Mouse (Mus musculus) lung, embryonic 14.5 days (tissue): ENCODE results near the gene Nfkb1. TPM values are rescaled to one million over a fixed set of nuclear protein-coding genes. Genes with fewer than 3 reads are reported as not detected.

ENCODE experiments used
- ATAC-seq: fragments of 200-750 bp; cut with Nextera tagmentation; 2 replicates; pipeline ENCODE4 v1.8.0; 2017; ENCODE audit warnings: mild to moderate bottlenecking, moderate TSS enrichment, moderate library complexity; ENCODE audit not compliant: insufficient read depth
- DNase-seq: peaks from one replicate; pipeline ENCODE4 v3.0.0-alpha.2; 2015
- H3K27ac ChIP-seq: fragments of 300-500 bp; sonication (generic); 2 replicates; pipeline ENCODE4 v1.5.1; 2014; ENCODE audit warnings: low read depth, mild to moderate bottlenecking, moderate library complexity
- H3K27me3 ChIP-seq: fragments of 300-500 bp; sonication (generic); 2 replicates; pipeline ENCODE4 v1.6.1; 2014; ENCODE audit warnings: low read length, control low read depth; ENCODE audit not compliant: insufficient read depth
- H3K36me3 ChIP-seq: fragments of 300-500 bp; sonication (generic); 2 replicates; pipeline ENCODE4 v1.6.1; 2014; ENCODE audit warnings: control low read depth; ENCODE audit not compliant: insufficient read depth
- H3K4me1 ChIP-seq: fragments of 300-500 bp; sonication (generic); 2 replicates; pipeline ENCODE4 v1.6.1; 2014; ENCODE audit warnings: antibody characterized with exemption, control low read depth; ENCODE audit not compliant: insufficient read depth
- H3K4me2 ChIP-seq: fragments of 300-500 bp; sonication (generic); 2 replicates; pipeline ENCODE4 v1.6.1; 2014; ENCODE audit warnings: mild to moderate bottlenecking
- H3K4me3 ChIP-seq: fragments of 300-500 bp; sonication (generic); 2 replicates; pipeline ENCODE4 v1.5.1; 2014; ENCODE audit warnings: low read depth, low read length
- H3K9ac ChIP-seq: fragments of 300-500 bp; sonication (generic); 2 replicates; pipeline ENCODE4 v1.6.1; 2014
- H3K9me3 ChIP-seq: fragments of 300-500 bp; sonication (generic); 2 replicates; pipeline ENCODE4 v1.6.1; 2016; ENCODE audit warnings: low read depth, low read length, control low read depth
- CTCF ChIP-seq: IDR thresholded peaks from 2 replicates; pipeline ENCODE4 v1.5.1; 2016; ENCODE audit warnings: antibody characterized with exemption, low read depth
- WGBS: fragments of 180-500 bp; shearing (Covaris S2); extraction: QIAGEN DNeasy Blood & Tissue Kit; methylation state at CpG from one replicate; pipeline ENCODE4 v1.1.7; 2014; 5-methylcytosine and 5-hydroxymethylcytosine counted together
- polyA plus RNA-seq: library from polyadenylated mRNA; unstranded; fragments of >200 nt; fragmentation: Nextera tagmentation; extraction: Ambion mirVana; gene quantifications from 2 replicates; pipeline ENCODE4 v1.2.1, GENCODE M21; 2014

Nfkb1 gene
- polyA plus RNA-seq, 1 experiment from 2014 or later, result 34.8 TPM

- no peak overlapping the region for H3K4me2 ChIP-seq
- no peaks in the 10 kb centered on the region for H3K27me3 ChIP-seq
- no peaks in the 10 kb centered on the region for H3K4me1 ChIP-seq
- 60% methylated on average over 4 of the region's 4 CpGs for WGBS
- H3K27ac ChIP-seq, result no peak overlapping the region
- no peak overlapping the region for H3K9ac ChIP-seq
- H3K9me3 ChIP-seq, result no peaks in the 10 kb centered on the region
- DNase-seq (no peak), ATAC-seq (no peak)
- no peak overlapping the region for H3K4me3 ChIP-seq
- no peak for TF ChIP-seq CTCF
- peaks cover 83% of the 10 kb centered on the region for H3K36me3 ChIP-seq
Observed at GRCm38 (mm10) chr3:135590471-135590870, 100.9 kb downstream of the Nfkb1 start.

DNA sequence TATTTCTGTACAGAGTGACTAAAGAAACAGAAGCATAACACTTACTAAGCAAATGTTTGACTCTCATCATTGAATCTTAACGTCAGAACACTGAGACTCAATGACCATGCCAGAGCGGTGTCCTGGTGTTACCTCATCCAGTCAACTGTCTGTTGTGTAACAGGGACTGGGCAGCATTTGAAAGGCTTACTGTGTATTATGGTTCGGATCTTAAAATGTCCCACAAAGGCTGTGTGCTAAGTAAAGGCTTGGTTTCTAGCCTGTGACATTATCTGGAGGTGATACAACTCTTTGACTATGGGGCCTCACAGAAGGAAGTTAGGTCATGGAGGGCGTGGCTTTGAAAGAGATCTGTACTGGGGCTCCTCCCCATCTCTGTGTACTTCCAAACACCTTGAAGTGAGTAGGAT lies 104.9 kb downstream of the Nfkb1 start:
- no peak overlapping the region for H3K9ac ChIP-seq
- no peak overlapping the region for H3K4me3 ChIP-seq
- H3K27ac ChIP-seq, result no peak overlapping the region
- DNase-seq (no peak), ATAC-seq (no peak)
- no peaks in the 10 kb centered on the region for H3K9me3 ChIP-seq
- peaks cover 69% of the 10 kb centered on the region for H3K36me3 ChIP-seq
- no peak overlapping the region for H3K4me2 ChIP-seq
- WGBS, result 79% methylated on average over 4 of the region's 4 CpGs
- H3K27me3 ChIP-seq, result no peaks in the 10 kb centered on the region
- no peaks in the 10 kb centered on the region for H3K4me1 ChIP-seq
- TF ChIP-seq CTCF, result no peak

DNA sequence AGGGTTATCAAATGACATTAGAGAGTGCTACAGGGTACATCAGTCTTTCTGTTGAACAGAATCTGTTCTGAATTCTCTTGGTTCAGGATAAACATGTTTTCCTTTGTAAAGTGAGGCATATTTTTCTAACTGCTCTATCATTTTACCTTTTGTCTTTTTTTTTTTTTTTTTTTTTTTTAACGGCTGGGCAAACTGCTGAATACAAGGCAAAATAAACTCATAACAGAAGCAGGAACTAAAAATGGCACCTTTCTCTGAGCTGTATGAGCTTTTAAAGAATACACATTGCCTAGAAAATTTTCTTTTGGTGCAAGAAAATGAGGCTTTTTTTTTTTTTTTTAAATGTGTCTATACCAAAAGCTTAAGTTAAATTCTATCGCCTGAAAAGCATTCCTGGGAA lies 105.3 kb downstream of the Nfkb1 start:
- H3K4me2 ChIP-seq, result no peak overlapping the region
- H3K36me3 ChIP-seq, result peaks cover 64% of the 10 kb centered on the region
- DNase-seq (no peak), ATAC-seq (no peak)
- TF ChIP-seq CTCF, result no peak
- no peaks in the 10 kb centered on the region for H3K9me3 ChIP-seq
- no peak overlapping the region for H3K4me3 ChIP-seq
- no peak overlapping the region for H3K27ac ChIP-seq
- H3K9ac ChIP-seq, result no peak overlapping the region
- no peaks in the 10 kb centered on the region for H3K4me1 ChIP-seq
- WGBS, result 82% methylated on average over 2 of the region's 2 CpGs
- H3K27me3 ChIP-seq, result no peaks in the 10 kb centered on the region

DNA sequence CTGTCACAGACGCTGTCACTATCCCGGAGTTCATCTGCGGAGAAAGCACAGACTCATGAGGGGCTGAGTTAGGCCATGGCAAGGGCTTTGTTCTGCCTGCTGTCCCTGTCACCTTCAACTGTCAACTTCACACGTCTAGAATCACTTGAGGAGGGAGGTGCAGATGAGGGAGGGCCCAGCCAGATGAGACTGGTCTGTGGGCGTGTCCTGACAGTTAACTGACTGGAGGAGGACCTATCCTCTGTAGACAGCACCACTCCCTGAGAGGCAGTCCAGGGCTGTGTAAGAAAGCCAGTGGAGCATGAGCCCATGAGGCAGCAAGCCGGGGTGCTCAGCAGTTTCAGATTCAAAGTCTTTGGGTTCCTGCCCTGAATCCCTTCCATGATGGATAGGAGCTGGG lies 105.9 kb downstream of the Nfkb1 start:
- ATAC-seq (peak; percentile 64), DNase-seq (no peak)
- H3K27me3 ChIP-seq, result no peaks in the 10 kb centered on the region
- no peak overlapping the region for H3K4me3 ChIP-seq
- H3K27ac ChIP-seq, result no peak overlapping the region
- no peak overlapping the region for H3K9ac ChIP-seq
- H3K9me3 ChIP-seq, result no peaks in the 10 kb centered on the region
- H3K4me2 ChIP-seq, result no peak overlapping the region
- no peak for TF ChIP-seq CTCF
- peaks cover 59% of the 10 kb centered on the region for H3K36me3 ChIP-seq
- 54% methylated on average over 6 of the region's 6 CpGs for WGBS
- H3K4me1 ChIP-seq, result no peaks in the 10 kb centered on the region

DNA sequence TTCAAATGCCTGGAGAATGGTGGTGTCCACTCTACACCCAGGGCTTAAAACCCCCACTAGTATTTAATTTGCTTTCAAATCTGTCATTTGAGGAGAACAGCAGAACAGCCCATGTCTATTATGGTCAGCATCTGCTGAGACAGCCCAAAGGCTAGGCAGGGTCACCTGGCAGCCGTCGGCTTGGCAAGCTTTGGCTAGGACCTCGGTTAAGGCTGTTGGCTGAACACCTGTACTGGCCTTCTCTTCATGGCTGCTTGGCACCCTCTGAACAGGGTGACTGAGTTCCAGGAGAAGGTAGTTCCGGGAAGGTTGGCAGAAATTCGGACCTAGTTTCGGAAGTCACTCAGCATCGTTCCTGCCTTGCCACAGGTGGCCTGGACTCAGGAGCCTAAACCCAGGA lies 109.1 kb downstream of the Nfkb1 start:
- no peak for TF ChIP-seq CTCF
- 86% methylated on average over 7 of the region's 7 CpGs for WGBS
- peaks cover 29% of the 10 kb centered on the region for H3K36me3 ChIP-seq
- H3K27me3 ChIP-seq, result no peaks in the 10 kb centered on the region
- no peak overlapping the region for H3K4me2 ChIP-seq
- H3K4me3 ChIP-seq, result no peak overlapping the region
- H3K4me1 ChIP-seq, result no peaks in the 10 kb centered on the region
- no peak overlapping the region for H3K9ac ChIP-seq
- H3K27ac ChIP-seq, result no peak overlapping the region
- DNase-seq (no peak), ATAC-seq (no peak)
- no peaks in the 10 kb centered on the region for H3K9me3 ChIP-seq

DNA sequence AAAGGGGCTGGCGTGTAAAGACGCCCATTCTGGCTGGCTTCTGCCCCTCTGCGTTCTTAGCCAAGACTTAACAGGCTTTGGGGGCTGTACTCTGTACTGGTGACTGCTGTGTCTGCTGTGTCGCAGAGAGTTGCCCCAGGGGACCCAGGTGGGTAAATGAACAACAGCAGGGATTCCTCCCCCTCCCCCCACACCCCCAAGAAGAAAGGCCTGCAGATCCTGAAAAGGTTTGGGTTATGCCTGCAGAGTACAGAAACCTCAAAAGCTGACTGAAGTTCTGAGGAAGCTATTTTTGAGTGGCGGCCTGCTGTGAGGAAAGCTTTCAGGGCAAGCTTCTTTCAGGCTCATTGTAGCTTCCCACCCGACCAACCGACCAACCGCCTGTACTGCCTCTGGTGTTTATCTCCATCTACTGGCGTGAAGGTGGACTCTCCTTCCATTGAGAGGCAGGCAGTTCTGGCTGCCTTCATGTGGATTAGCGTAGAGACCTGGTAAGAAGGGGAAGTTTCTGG lies 109.7 kb downstream of the Nfkb1 start:
- WGBS, result 29% methylated on average over 10 of the region's 10 CpGs
- TF ChIP-seq CTCF, result peak; percentile 79
- ATAC-seq (peak; percentile 62; the same call in 1 of the 2 replicates), DNase-seq (peak; percentile 76)
- Histone ChIP-seq H3K4me3 (no peak overlapping the region), H3K9ac (no peak overlapping the region), H3K4me2 (no peak overlapping the region), H3K36me3 (peaks cover 23% of the 10 kb centered on the region), H3K27me3 (no peaks in the 10 kb centered on the region), H3K27ac (no peak overlapping the region), H3K4me1 (no peaks in the 10 kb centered on the region), H3K9me3 (no peaks in the 10 kb centered on the region)

GRCm38 (mm10) chr3:135580439-135581275 lies 110.7 kb downstream of the Nfkb1 start:
- ATAC-seq (no peak), DNase-seq (peak; percentile 31)
- Histone ChIP-seq H3K9ac (no peak overlapping the region), H3K9me3 (no peaks in the 10 kb centered on the region), H3K36me3 (peaks cover 17% of the 10 kb centered on the region), H3K4me2 (no peak overlapping the region), H3K4me3 (no peak overlapping the region), H3K4me1 (no peaks in the 10 kb centered on the region), H3K27ac (no peak overlapping the region), H3K27me3 (no peaks in the 10 kb centered on the region)
- WGBS, result 70% methylated on average over 21 of the region's 21 CpGs
- no peak for TF ChIP-seq CTCF
